Mouse (Mus musculus) spleen, adult 2 months (tissue): Measurements from ENCODE around the gene Psors1c2.

Source experiments
- CTCF ChIP-seq: fragments of 200-500 bp; IDR thresholded peaks from 2 replicates; pipeline ENCODE4 v1.5.1; 2011; ENCODE audit warnings: mild to moderate bottlenecking, inconsistent platforms; ENCODE audit not compliant: insufficient read depth, insufficient read length, insufficient replicate concordance; ENCODE audit errors: extremely low read depth
- POLR2A ChIP-seq: fragments of 200-500 bp; IDR thresholded peaks from 2 replicates; pipeline ENCODE4 v1.6.1; 2011; ENCODE audit warnings: low read depth, low read length, inconsistent platforms

GRCm38 (mm10) chr17:35516652-35517500 is 16.1 kb upstream of the Psors1c2 start, which contains the start of the genes Tcf19 and Cchcr1:
- no peak for TF ChIP-seq CTCF
- TF ChIP-seq POLR2A, result no peak
